Mouse (Mus musculus) C2C12 (cell line): ENCODE measurements at regions not wholly inside any gene's neighbourhood (a gene's known extent, or its start where the extent isn't known, plus 50 kb on each side); places are given as distances from the start of the nearest gene placed in this dataset.

Experiments
- H3K27me3 ChIP-seq: one replicate; pipeline ENCODE4 v1.6.1; 2011; ENCODE audit not compliant: control insufficient read depth, insufficient read depth, insufficient read length
- H3K36me3 ChIP-seq: one replicate; pipeline ENCODE4 v1.6.1; 2011; ENCODE audit not compliant: control insufficient read depth, insufficient read depth
- H3K4me3 ChIP-seq: one replicate; pipeline ENCODE4 v1.5.1; 2011; ENCODE audit warnings: mild to moderate bottlenecking, control low read depth; ENCODE audit not compliant: poor library complexity, insufficient read depth, severe bottlenecking
- H3K79me2 ChIP-seq: one replicate; pipeline ENCODE4 v1.6.1; 2011; ENCODE audit not compliant: control insufficient read depth, insufficient read depth
- H3K79me3 ChIP-seq: one replicate; pipeline ENCODE4 v1.6.1; 2011; ENCODE audit warnings: low read depth, control low read depth
- H3ac ChIP-seq: one replicate; pipeline ENCODE3; 2011; ENCODE audit warnings: low read depth; ENCODE audit not compliant: control insufficient read depth, insufficient read length
- CEBPB ChIP-seq: IDR thresholded peaks from one replicate; pipeline ENCODE4 v1.6.1; 2011; ENCODE audit warnings: low read depth, mild to moderate bottlenecking, control low read depth, moderate library complexity
- CTCF ChIP-seq: IDR thresholded peaks from one replicate; pipeline ENCODE4 v1.5.1; 2011; ENCODE audit not compliant: control insufficient read depth, insufficient read depth, insufficient read length
- FOSL1 ChIP-seq: IDR thresholded peaks from one replicate; pipeline ENCODE4 v1.8.0; 2011; ENCODE audit warnings: mild to moderate bottlenecking, low read length; ENCODE audit not compliant: poor library complexity, insufficient read depth, severe bottlenecking
- MAX ChIP-seq: IDR thresholded peaks from one replicate; pipeline ENCODE4 v1.6.1; 2011; ENCODE audit warnings: mild to moderate bottlenecking, control low read depth
- MYOD1 ChIP-seq: IDR thresholded peaks from one replicate; pipeline ENCODE4 v1.6.1; 2011; ENCODE audit warnings: low read depth; ENCODE audit not compliant: control insufficient read depth, insufficient read length
- MYOG ChIP-seq: IDR thresholded peaks from one replicate; pipeline ENCODE4 v1.6.1; 2011; ENCODE audit not compliant: control insufficient read depth, insufficient read length; ENCODE audit errors: extremely low read depth
- USF1 ChIP-seq: IDR thresholded peaks from one replicate; pipeline ENCODE4 v1.6.1; 2011; ENCODE audit warnings: low read depth, mild to moderate bottlenecking, control low read depth, moderate library complexity

DNA sequence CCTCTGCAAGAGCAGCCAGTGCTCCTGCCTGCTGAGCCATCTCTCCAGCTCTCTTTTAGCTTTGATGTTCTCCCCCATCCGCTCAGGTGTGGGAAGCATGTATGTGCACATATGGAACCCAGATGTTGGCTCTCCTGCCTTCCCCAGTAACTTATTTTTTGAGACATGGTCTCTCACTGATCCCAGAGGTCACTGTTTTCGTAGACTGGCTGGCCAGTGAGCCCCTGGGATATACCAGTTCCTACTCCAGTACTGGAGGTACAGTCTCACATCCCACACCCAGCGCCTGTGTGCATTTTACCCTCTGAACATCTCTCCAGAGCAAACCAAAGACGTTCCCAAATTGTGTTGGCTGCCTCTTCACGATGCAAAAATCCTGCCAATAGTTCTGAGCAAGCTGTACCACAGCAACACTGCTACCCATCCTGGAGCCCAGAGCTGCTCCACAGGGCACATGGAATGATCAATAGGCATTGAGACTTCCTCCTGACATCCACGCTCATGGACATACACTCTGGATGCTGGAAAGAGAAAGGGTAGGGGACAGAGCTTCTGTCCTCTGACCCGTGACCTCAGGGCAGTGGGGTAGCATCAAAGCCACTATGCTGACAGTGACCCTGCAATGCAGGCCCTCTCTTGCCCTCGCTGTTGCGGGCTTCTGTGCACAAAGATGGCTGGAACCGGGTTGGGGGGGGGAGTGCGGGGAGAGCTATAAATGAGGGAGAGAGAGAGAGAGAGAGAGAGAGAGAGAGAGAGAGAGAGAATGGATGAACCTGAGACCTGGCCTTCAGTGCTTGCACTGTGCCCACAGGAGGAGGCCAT is 171.8 kb upstream of the Rapgef5 start:
- no peak overlapping the region for H3ac ChIP-seq
- H3K27me3 ChIP-seq, result peaks cover 10% of the 10 kb centered on the region
- no peak overlapping the region for H3K4me3 ChIP-seq
- TF ChIP-seq MYOG (no peak), CTCF (no peak), MYOD1 (no peak), FOSL1 (no peak)
- no peaks in the 10 kb centered on the region for H3K36me3 ChIP-seq
- H3K79me2 ChIP-seq, result no peaks in the 10 kb centered on the region
- H3K79me3 ChIP-seq, result no peaks in the 10 kb centered on the region

GRCm38 (mm10) chr12:117345088-117345977 is 170.9 kb upstream of the Rapgef5 start:
- H3K79me3 ChIP-seq, result no peaks in the 10 kb centered on the region
- no peaks in the 10 kb centered on the region for H3K79me2 ChIP-seq
- no peaks in the 10 kb centered on the region for H3K36me3 ChIP-seq
- peaks cover 10% of the 10 kb centered on the region for H3K27me3 ChIP-seq
- no peak overlapping the region for H3ac ChIP-seq
- TF ChIP-seq USF1 (no peak), MYOD1 (no peak), CTCF (no peak), FOSL1 (no peak), CEBPB (no peak), MAX (no peak), MYOG (no peak)
- H3K4me3 ChIP-seq, result no peak overlapping the region

DNA sequence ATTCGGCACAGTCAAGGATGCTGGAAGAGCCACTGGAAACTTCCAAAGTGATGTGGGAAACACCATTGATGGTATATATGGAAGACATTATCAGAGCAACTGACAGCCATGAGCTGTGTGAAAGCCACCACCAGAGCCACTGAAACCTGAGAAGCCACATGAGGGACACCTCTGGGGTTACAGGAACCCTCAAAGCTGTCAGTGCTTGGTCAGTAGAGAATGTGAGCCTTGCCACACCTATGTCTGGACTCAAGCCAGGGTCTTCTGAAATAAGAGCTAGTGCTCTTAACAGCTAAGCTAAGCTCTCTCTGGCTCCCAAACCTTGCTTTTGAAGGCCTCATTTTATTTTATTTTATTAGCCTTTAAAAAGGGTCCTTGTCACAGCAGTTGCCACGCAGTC is 170.2 kb upstream of the Rapgef5 start:
- Histone ChIP-seq H3K4me3 (no peak overlapping the region), H3K79me3 (no peaks in the 10 kb centered on the region), H3ac (no peak overlapping the region), H3K79me2 (no peaks in the 10 kb centered on the region), H3K27me3 (peaks cover 10% of the 10 kb centered on the region), H3K36me3 (no peaks in the 10 kb centered on the region)
- TF ChIP-seq USF1 (no peak), MYOD1 (no peak), CTCF (no peak), MAX (no peak), FOSL1 (no peak), MYOG (no peak), CEBPB (no peak)

DNA sequence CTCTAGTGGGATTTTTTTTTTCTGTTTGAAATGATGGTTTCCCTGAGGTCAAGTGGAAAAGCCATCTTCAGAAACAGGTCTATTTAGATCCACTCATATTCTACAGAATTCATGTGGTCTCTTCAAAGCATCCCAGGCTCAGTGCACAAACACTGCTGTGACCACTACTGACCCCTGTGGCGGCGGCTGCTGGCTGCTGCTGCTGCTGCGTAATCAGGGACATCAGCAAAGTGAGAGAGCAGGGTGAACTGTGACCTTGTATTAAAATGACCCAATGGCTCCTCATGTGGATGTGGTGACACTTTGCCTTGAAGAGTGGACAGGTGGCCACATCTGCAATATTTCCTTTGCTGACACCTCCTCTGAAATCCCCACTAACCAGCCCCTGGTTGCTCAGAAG is 169.1 kb upstream of the Rapgef5 start:
- Histone ChIP-seq H3K79me2 (no peaks in the 10 kb centered on the region), H3ac (no peak overlapping the region), H3K79me3 (no peaks in the 10 kb centered on the region), H3K27me3 (peaks cover 10% of the 10 kb centered on the region), H3K4me3 (no peak overlapping the region), H3K36me3 (no peaks in the 10 kb centered on the region)
- TF ChIP-seq CTCF (no peak), MYOD1 (no peak), USF1 (no peak), CEBPB (no peak), MAX (no peak), MYOG (no peak), FOSL1 (no peak)

- Histone ChIP-seq H3K36me3 (no peaks in the 10 kb centered on the region), H3K4me3 (no peak overlapping the region), H3K79me3 (no peaks in the 10 kb centered on the region), H3K79me2 (no peaks in the 10 kb centered on the region), H3ac (no peak overlapping the region), H3K27me3 (peaks cover 10% of the 10 kb centered on the region)
- TF ChIP-seq CEBPB (no peak), CTCF (no peak), MAX (no peak), USF1 (no peak), FOSL1 (no peak)
Observed at GRCm38 (mm10) chr12:117348516-117348915, 167.8 kb upstream of the Rapgef5 start.

DNA sequence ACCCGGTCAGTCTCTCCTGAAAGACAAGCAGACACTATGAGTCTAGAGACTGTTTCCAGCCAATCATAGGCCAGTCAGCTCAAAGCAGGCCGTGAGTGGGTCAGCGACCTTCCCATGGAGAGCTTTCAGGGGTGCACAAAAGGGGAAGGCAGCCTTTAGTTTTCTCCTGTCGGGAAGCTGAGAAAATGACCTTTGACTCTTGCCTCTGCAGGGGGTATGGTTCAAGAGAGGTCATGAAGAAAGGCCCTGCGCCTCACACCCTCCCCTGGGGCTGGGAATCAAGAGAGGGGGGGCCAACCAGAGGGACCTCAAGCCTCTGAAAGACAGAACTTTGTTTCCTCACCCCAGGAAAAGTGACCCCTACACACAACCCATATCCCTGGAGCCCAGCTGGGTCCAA is 164.4 kb upstream of the Rapgef5 start:
- Histone ChIP-seq H3ac (no peak overlapping the region), H3K79me2 (no peaks in the 10 kb centered on the region), H3K36me3 (no peaks in the 10 kb centered on the region), H3K27me3 (no peaks in the 10 kb centered on the region), H3K4me3 (no peak overlapping the region), H3K79me3 (no peaks in the 10 kb centered on the region)
- TF ChIP-seq MYOD1 (no peak), MAX (no peak), USF1 (no peak), FOSL1 (no peak), CEBPB (no peak), MYOG (no peak), CTCF (no peak)
